Mouse (Mus musculus) bone marrow, adult 2 months (tissue): Measurements from ENCODE around the gene Gm4301.
"Not testable (repeated sequence)": the region's sequence is repeated elsewhere in the genome, so short reads cannot be mapped to it uniquely, and the experiment has no call there.

Source experiments
- CTCF ChIP-seq: fragments of 200-500 bp; IDR thresholded peaks from 2 replicates; pipeline ENCODE4 v1.5.1; 2011; ENCODE audit warnings: low read length, control low read depth; ENCODE audit not compliant: control insufficient read depth, insufficient read depth
- POLR2A ChIP-seq: fragments of 200-500 bp; IDR thresholded peaks from 2 replicates; pipeline ENCODE4 v1.6.1; 2011; ENCODE audit warnings: low read depth, mild to moderate bottlenecking, control low read depth, low read length, borderline replicate concordance; ENCODE audit not compliant: control insufficient read depth

DNA sequence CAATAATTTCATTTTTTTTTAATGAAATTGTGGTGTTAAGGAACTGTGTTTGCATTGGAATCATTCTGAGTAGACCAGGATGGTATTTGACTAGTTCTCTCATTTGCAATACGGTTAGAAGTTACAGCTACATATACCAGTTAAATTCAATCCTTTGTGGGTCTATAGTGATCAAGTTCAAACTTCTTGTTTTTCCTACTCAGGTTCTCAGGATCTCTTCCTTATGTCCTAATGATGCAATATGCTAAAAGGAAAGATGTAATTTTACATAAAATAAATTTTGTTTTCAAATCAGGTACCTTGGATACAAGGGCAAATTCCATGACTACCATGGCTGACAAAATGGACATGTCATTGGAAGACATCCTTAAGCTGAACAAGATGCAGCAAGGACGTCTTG is at the start of gene Gm4301:
- not testable (repeated sequence) for TF ChIP-seq POLR2A, CTCF
